Mouse (Mus musculus) liver, adult (tissue): ENCODE measurements around the gene Cdh1.

ENCODE experiments used
- GATA4 ChIP-seq: IDR thresholded peaks from 2 replicates; pipeline ENCODE4 v1.6.1; 2014; ENCODE audit warnings: mild to moderate bottlenecking, low read length; ENCODE audit not compliant: insufficient replicate concordance

Gene Cdh1

DNA sequence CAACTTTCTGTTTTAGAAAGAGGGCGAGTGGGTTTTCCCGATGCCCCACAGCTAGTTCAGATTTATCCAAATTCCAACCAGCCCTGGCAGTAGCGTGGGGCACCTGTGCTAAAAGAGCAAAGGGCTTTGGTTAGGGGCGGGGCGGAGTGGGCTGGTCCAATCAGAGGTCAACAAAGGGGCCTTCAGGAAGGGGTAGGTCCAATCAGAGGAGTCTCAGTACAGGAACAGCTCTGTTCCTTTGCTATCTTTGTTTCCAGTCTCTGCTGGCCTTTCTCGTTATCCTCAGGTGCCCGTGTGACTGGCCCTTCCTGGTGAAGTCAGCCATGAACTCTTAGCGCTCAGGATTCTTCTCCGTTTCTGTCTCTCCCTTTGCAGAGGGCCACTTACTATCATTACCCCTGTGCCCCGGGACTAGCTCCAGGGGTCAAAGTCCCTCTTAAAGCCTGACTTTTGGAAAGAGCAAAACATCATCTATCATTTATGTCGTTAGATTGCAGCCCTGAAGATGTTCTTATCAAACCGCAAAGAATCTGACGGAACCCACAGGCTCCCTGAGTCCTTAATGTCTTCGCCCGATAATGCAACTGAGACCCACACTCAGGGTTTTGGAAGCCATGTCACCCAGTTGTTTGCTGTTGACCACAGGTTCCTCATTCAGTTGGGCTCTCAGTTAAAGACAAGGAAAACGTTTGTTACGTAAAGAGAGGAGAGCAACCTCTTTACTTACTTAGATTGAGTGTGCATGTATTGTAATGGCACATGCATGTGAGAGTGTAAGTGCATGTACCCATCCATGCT, 30.4 kb downstream of the Cdh1 start:
- no peak for TF ChIP-seq GATA4

DNA sequence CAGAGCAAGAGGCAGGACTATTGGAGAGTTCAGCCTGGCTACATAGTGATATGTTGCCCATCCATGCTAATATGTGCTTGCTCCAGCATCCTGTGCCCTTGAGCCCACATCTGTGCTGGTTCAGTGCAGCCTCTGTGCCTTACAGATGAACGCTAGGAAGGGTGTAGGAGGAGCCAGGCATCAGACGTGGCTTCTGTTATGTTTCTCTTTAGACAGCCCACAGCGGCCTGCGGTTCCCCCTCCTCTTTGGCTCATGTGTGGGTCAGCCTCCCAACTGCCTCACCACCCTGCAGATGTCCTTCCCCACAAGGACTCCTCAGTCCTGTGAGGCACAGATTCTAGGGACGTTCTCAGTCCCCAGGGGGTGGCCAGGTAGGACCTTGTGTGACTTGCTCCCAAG, 32.1 kb downstream of the Cdh1 start:
- no peak for TF ChIP-seq GATA4

DNA sequence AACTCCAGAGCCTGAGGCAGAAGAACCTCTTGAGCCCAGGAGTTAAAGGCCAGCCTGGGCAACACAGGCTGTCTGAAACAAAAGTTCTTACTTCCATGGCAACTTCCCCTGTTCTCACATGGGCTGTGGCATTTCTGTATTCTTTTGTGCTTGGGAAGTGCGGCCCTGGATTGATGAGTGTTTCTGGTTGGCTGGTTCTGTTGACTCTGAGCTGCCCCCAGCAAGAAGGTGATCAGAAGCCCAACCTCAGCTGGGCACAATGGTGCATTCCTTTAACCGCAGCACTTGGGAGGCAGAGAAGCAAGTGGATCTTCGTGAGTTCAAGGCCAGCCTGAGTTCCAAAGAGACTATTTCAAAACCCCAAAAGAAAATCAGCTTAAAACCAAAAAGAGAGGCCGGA, 34.3 kb downstream of the Cdh1 start:
- TF ChIP-seq GATA4: no peak

- TF ChIP-seq GATA4: no peak
Observed at GRCm38 (mm10) chr8:106638768-106639295, 35.7 kb downstream of the Cdh1 start.

DNA sequence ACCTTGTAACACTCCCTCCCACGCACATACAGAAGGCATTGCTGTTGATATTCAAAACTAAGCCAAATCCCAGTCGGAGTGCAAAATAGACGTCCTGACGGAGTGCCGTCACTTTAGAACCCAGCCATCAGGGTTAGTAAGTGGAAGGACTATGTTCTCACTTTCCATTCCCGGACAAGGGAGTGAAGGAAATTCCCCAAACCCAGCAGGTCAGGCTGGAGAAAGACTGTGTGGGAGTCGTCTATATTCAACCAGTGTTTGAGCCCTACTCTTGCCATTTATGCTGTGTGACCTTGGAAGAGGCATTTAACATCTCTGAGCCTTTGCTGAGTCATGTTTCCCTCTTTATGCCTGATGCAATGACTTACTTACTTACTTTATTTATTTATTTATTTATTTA, 37.1 kb downstream of the Cdh1 start:
- TF ChIP-seq GATA4: no peak

DNA sequence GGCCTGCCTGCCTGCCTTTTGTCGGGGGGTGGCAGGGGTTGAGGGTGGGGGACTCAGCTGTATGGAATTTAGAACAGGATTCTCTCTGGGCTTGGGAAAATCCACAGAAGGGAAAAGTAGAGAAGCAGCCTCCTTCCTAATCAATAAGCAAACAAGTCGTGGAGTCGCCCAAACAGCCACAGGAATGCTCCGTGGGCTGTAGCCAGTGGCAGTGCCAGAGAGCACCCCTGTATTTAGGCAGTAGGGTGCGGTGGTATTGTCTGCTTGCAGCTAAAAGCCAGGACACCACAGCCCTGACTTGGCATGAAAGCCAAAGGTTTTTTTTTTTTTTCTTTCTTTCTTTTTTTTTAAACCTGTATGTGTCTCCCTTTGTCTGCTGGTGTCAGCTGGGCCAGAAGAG, 37.8 kb downstream of the Cdh1 start:
- no peak for TF ChIP-seq GATA4

GRCm38 (mm10) chr8:106642172-106642571, 39.0 kb downstream of the Cdh1 start:
- TF ChIP-seq GATA4: no peak

DNA sequence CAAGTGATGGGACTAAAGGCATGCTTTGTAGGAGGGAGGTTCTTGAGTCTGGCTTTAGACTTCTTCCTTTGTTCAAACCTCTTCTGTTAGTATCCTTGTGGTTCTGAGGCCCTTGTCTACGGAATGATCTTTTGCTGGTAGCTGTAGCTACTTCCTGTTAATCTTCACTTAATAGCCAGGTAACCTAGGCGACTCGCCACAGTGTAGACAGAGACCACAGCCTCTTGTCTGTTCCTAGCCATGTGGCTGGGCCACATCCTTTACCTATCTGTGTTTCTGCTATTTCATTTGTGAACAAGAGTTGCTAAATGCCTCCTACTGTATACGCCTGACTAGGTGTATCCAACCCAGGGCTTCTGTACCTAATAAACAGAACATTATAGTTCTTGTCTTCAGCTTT, 39.9 kb downstream of the Cdh1 start:
- TF ChIP-seq GATA4: no peak

DNA sequence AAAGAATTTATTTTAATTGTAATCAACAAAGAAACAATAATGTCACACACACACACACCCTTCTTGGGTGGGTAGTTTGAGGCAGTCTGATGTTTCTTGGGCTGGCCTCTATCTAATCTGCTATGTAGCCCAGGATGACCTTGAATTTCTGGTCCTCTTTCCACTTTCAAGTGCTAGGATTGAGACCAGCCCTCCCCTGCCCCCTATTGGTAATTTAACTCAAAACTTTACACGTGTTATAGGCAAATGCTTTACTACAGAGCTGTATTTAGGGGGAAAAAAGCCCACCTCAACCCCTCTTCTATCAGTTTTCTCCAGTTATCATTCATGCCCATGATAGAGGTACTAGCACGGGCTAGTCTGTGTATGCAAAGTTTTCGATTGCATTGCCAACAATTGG, 41.8 kb downstream of the Cdh1 start:
- TF ChIP-seq GATA4: no peak

DNA sequence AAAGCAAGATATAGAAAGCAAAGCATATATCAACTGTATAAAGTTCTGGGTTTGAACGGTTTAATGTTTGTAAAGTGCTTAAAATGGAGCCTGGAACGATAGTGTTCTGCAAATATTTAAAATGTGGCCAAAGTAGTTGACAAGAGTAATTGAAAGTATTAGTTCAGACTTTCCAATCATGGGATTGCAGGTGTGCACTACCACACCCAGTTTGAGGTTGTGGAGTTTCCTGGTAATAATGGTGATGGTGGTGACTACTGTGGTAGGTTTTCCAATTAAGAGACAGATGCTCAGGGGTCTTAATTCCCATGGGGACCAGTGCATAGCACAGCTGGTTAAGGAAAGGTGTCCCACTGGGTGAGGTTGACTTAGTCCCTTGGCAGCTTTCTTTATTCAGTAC, 43.0 kb downstream of the Cdh1 start:
- no peak for TF ChIP-seq GATA4

- TF ChIP-seq GATA4: no peak
Observed at GRCm38 (mm10) chr8:106646731-106647130, 43.6 kb downstream of the Cdh1 start.

GRCm38 (mm10) chr8:106647387-106647786, 44.2 kb downstream of the Cdh1 start:
- no peak for TF ChIP-seq GATA4

DNA sequence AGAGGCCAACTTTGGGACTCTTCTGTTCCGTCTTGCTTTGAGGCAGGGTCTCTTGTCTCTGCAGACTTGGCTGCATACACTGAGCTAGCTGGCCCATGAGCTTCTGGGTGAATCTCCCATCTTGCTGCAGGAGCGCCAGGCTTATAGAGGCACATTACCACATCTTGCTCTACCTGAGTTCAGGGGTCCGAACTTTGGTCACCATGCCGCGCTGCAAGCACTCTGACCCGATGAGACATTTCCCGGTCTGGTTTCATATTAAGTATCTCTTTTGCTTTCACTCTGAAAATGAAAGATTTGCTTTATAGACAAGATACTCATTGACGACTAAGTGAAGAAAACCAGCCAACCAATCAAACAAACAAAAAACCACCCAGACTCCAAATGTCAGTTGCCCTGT, 45.3 kb downstream of the Cdh1 start:
- TF ChIP-seq GATA4: no peak

DNA sequence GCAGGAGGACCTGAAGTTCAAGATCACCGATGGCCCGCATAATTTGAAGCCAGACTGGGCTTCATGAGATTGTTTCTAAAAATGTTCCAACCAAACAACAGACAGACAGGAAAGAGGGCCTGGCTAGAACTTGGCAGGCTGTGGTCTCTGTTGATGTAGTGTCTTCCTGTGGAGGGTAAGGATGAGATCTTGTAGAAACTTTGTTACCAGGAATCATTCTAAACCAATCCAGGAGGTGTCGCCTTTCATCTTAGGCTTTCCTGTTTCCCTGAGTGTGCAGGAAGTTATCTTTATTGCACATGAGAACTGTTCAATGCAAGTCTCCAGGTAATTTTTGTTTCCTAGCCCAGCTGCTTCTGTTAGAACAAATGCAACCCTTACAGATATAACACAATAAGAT, 48.8 kb downstream of the Cdh1 start:
- TF ChIP-seq GATA4: no peak

DNA sequence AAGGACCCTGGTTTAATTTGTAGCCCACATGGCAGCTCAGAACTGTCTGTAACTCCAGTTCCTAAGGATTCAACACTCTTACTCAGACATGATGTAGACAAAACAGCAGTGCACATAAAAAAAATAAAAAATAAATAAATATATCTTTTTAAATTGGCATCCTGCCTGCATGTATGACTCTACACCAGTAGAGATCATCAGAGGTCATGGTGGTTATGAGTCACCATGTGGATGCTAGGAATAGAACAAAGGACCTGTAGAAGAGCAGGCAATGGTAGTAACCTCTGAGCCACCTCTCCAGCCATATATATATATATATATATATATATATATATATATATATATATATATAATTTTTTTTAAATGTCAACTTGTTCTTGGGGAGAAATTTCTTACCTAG, 52.9 kb downstream of the Cdh1 start:
- no peak for TF ChIP-seq GATA4

DNA sequence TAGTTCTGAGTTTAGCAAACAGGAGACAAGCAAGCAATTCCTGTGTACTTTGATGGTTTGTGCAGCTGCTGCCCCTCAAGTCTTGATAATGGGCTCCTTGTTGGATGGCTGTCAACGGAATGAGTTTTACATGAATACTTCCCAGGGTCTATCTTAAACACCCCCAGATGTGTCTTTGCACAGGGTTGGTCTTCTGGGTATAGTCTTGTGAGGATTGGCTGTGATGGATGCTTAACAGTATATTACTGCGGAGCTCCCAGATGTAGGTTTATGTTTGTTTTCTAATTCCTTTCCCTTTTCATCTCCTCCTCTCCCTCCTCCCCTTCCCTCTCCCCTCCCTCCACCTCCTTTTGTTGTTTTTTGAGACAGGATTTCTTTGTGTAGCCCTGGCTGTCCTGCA, 69.6 kb downstream of the Cdh1 start:
- no peak for TF ChIP-seq GATA4

- TF ChIP-seq GATA4: no peak
Observed at GRCm38 (mm10) chr8:106674318-106674717, 71.2 kb downstream of the Cdh1 start.
